19 mouse cellular contexts compared by ENCODE assay signal in the genomic region with DNA sequence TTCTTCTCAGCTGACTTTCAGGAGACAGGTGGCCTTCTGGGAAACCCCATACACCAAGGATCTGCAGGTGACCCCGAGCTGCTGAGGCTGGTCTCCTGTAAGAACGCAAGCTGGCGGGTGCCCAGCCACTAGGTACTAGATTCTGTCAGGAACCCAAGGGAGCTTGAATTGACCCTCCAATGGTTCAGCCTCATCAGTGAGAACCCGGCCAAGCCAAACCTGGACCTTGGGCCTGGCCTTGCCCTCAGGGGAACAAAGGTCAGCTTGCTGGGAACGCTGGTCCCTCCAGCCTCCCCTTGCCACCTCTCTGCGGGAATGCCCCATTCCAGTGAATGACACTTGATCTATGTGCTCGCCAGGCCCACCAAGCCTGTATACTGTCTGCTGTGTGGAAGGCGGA.
"Had no signal": no experiment of that assay in that cellular context is flagged by ENCODE, and none has a peak within 500 bp of the region (broad histone marks: within the 10 kb centered on the region; RNA-seq: fewer than 3 reads in every experiment).

No protein-coding gene starts in this region.

- H3K36me3 ChIP-seq: intestine, embryonic 15.5 days; liver, embryonic 15.5 days; midbrain, embryonic 12.5 days; stomach, embryonic 15.5 days had no signal

- H3K9ac ChIP-seq: intestine, embryonic 15.5 days; limb, embryonic 12.5 days; limb, embryonic 15.5 days; liver, embryonic 15.5 days; lung, embryonic 14.5 days; midbrain, embryonic 12.5 days; neural tube, embryonic 13.5 days; stomach, embryonic 15.5 days had no signal

- H3K4me2 ChIP-seq: intestine, embryonic 15.5 days; limb, embryonic 12.5 days; limb, embryonic 15.5 days; liver, embryonic 15.5 days; lung, embryonic 14.5 days; midbrain, embryonic 12.5 days; neural tube, embryonic 13.5 days; stomach, embryonic 15.5 days had no signal

- H3K27me3 ChIP-seq: intestine, embryonic 15.5 days; limb, embryonic 12.5 days; limb, embryonic 15.5 days; liver, embryonic 15.5 days; neural tube, embryonic 13.5 days; stomach, embryonic 15.5 days had no signal

- H3K4me3 ChIP-seq: intestine, embryonic 15.5 days; limb, embryonic 12.5 days; limb, embryonic 15.5 days; liver, embryonic 15.5 days; midbrain, embryonic 12.5 days; myocyte; neural tube, embryonic 13.5 days; stomach, embryonic 15.5 days had no signal

- ATAC-seq: hindbrain, embryonic 16.5 days; intestine, embryonic 15.5 days; lung, postnatal 0 days; midbrain, embryonic 16.5 days had no signal

- H3K27ac ChIP-seq: intestine, embryonic 15.5 days; kidney, postnatal 0 days; limb, embryonic 12.5 days; limb, embryonic 15.5 days; liver, embryonic 15.5 days; macrophage; neural tube, embryonic 13.5 days; stomach, embryonic 15.5 days had no signal

- DNase-seq: left cerebral cortex, postnatal 4 days; lung, embryonic 14.5 days; retina, postnatal 1 day; right cerebral cortex, postnatal 25 days; spleen, adult 18-20 months; thymus, postnatal 25 days had no signal

- H3K4me1 ChIP-seq: intestine, embryonic 15.5 days; stomach, embryonic 15.5 days had no signal

- H3K9me3 ChIP-seq: intestine, embryonic 15.5 days; limb, embryonic 12.5 days; limb, embryonic 15.5 days; liver, embryonic 15.5 days; midbrain, embryonic 12.5 days; neural tube, embryonic 13.5 days; stomach, embryonic 15.5 days had no signal
